Mouse (Mus musculus) liver, postnatal 0 days (tissue): ENCODE measurements around the gene Bicc1.

Source experiments
- CTCF ChIP-seq: sonication (generic); IDR thresholded peaks from 2 replicates; pipeline ENCODE4 v1.5.1; 2016; ENCODE audit warnings: antibody characterized with exemption, low read depth
- EP300 ChIP-seq: IDR thresholded peaks from 2 replicates; pipeline ENCODE4 v1.6.1; 2016; ENCODE audit warnings: antibody characterized with exemption, low read depth, mild to moderate bottlenecking

DNA sequence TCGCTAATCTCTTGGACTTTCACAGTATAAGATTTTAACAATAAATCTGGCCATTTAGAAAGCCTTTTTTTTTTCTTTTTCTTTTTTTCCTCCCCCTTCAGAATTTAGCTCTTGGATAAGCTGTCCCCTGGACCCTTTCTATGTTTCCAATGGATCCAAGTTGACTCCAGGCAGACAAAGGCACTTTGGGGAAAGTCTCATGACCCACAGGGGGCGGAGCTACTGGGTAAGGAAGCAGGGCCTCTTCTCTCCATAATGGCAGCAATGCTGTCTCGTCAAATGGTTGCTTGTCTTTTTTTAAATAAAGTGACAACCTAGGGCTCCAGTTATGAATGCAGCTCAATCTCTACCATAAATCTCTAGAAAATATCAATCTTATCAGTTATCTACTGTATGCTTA, 235.6 kb downstream of the Bicc1 start:
- TF ChIP-seq CTCF: no peak
- no peak for TF ChIP-seq EP300
